Mouse (Mus musculus): ENCODE measurements around the gene Pou3f1. TPM values are rescaled to one million over a fixed set of nuclear protein-coding genes. Genes with fewer than 3 reads are reported as not detected.

The Pou3f1 gene
- polyA plus RNA-seq, 1 experiment from 2014 or later = 17.1 TPM

GRCm38 (mm10) chr4:124659251-124660217, 2.9 kb downstream of the Pou3f1 start:
- Histone ChIP-seq H3K27me3 (ENCODE audit: control insufficient read depth, insufficient read depth, low read length) (peaks cover 82% of the 10 kb centered on the region), H3K36me3 (ENCODE audit: control insufficient read depth, insufficient read depth, low read length) (no peaks in the 10 kb centered on the region), H3K4me1 (ENCODE audit: control insufficient read depth, insufficient read depth, low read length) (peaks cover 19% of the 10 kb centered on the region), H3K4me3 (ENCODE audit: low read depth, low read length) (peak overlapping the region; percentile 56), H3K4me2 (ENCODE audit: low read depth) (peak overlapping the region; percentile 87), H3K9me3 (ENCODE audit: control insufficient read depth, low read length) (no peaks in the 10 kb centered on the region), H3K27ac (ENCODE audit: low read depth, low read length) (no peak overlapping the region), H3K9ac (ENCODE audit: low read length) (peak overlapping the region; percentile 56)
- ATAC-seq (ENCODE audit: insufficient read depth, low FRiP score, low TSS enrichment) = no peak
- DNase-seq (ENCODE audit: low spot score) = no peak
- WGBS = under 1% methylated on average over 68 of the region's 68 CpGs

- Histone ChIP-seq H3K4me2 (ENCODE audit: low read depth) (peak overlapping the region; percentile 36), H3K9me3 (ENCODE audit: control insufficient read depth, low read length) (no peaks in the 10 kb centered on the region), H3K4me3 (ENCODE audit: low read depth, low read length) (peak overlapping the region; percentile 17), H3K27ac (ENCODE audit: low read depth, low read length) (no peak overlapping the region), H3K27me3 (ENCODE audit: control insufficient read depth, insufficient read depth, low read length) (peaks cover 75% of the 10 kb centered on the region), H3K36me3 (ENCODE audit: control insufficient read depth, insufficient read depth, low read length) (no peaks in the 10 kb centered on the region), H3K4me1 (ENCODE audit: control insufficient read depth, insufficient read depth, low read length) (peaks cover 21% of the 10 kb centered on the region), H3K9ac (ENCODE audit: low read length) (no peak overlapping the region)
- DNase-seq (ENCODE audit: low spot score) = no peak
- 46% methylated on average over 3 of the region's 3 CpGs for WGBS
- ATAC-seq (ENCODE audit: insufficient read depth, low FRiP score, low TSS enrichment) = no peak
These were observed 4.0 kb downstream of the Pou3f1 start for GRCm38 (mm10) chr4:124660603-124661002.

- Histone ChIP-seq H3K4me1 (ENCODE audit: control insufficient read depth, insufficient read depth, low read length) (peaks cover 26% of the 10 kb centered on the region), H3K27me3 (ENCODE audit: control insufficient read depth, insufficient read depth, low read length) (peaks cover 64% of the 10 kb centered on the region), H3K4me2 (ENCODE audit: low read depth) (0 out of 2 replicates have a peak overlapping the region, but pooled peaks have one; percentile 5), H3K9ac (ENCODE audit: low read length) (no peak overlapping the region), H3K36me3 (ENCODE audit: control insufficient read depth, insufficient read depth, low read length) (no peaks in the 10 kb centered on the region), H3K27ac (ENCODE audit: low read depth, low read length) (no peak overlapping the region), H3K9me3 (ENCODE audit: control insufficient read depth, low read length) (no peaks in the 10 kb centered on the region), H3K4me3 (ENCODE audit: low read depth, low read length) (no peak overlapping the region)
- no peak for DNase-seq (ENCODE audit: low spot score)
- 53% methylated on average over 3 of the region's 3 CpGs for WGBS
- ATAC-seq (ENCODE audit: insufficient read depth, low FRiP score, low TSS enrichment) = no peak
These were observed 6.4 kb downstream of the Pou3f1 start for GRCm38 (mm10) chr4:124663034-124663433.

- Histone ChIP-seq H3K27ac (ENCODE audit: low read depth, low read length) (no peak overlapping the region), H3K9me3 (ENCODE audit: control insufficient read depth, low read length) (no peaks in the 10 kb centered on the region), H3K9ac (ENCODE audit: low read length) (no peak overlapping the region), H3K4me1 (ENCODE audit: control insufficient read depth, insufficient read depth, low read length) (peaks cover 26% of the 10 kb centered on the region), H3K4me3 (ENCODE audit: low read depth, low read length) (no peak overlapping the region), H3K4me2 (ENCODE audit: low read depth) (0 out of 2 replicates have a peak overlapping the region, but pooled peaks have one; percentile 12), H3K27me3 (ENCODE audit: control insufficient read depth, insufficient read depth, low read length) (peaks cover 55% of the 10 kb centered on the region), H3K36me3 (ENCODE audit: control insufficient read depth, insufficient read depth, low read length) (no peaks in the 10 kb centered on the region)
- 51% methylated on average over 9 of the region's 9 CpGs for WGBS
- ATAC-seq (ENCODE audit: insufficient read depth, low FRiP score, low TSS enrichment) (no peak), DNase-seq (ENCODE audit: low spot score) (peak; percentile 24)
These were observed 7.6 kb downstream of the Pou3f1 start for GRCm38 (mm10) chr4:124664185-124664584.

- WGBS = 67% methylated on average over 15 of the region's 15 CpGs
- H3K4me3 ChIP-seq (ENCODE audit: low read depth, low read length) = no peak overlapping the region
- H3K36me3 ChIP-seq (ENCODE audit: control insufficient read depth, insufficient read depth, low read length) = no peaks in the 10 kb centered on the region
- peaks cover 50% of the 10 kb centered on the region for H3K27me3 ChIP-seq (ENCODE audit: control insufficient read depth, insufficient read depth, low read length)
- DNase-seq (ENCODE audit: low spot score) (no peak), ATAC-seq (ENCODE audit: insufficient read depth, low FRiP score, low TSS enrichment) (no peak)
- H3K4me1 ChIP-seq (ENCODE audit: control insufficient read depth, insufficient read depth, low read length) = peaks cover 22% of the 10 kb centered on the region
- H3K9ac ChIP-seq (ENCODE audit: low read length) = no peak overlapping the region
- H3K4me2 ChIP-seq (ENCODE audit: low read depth) = 0 out of 2 replicates have a peak overlapping the region, but pooled peaks have one; percentile 12
- H3K9me3 ChIP-seq (ENCODE audit: control insufficient read depth, low read length) = no peaks in the 10 kb centered on the region
- H3K27ac ChIP-seq (ENCODE audit: low read depth, low read length) = no peak overlapping the region
These were observed 8.0 kb downstream of the Pou3f1 start for GRCm38 (mm10) chr4:124664604-124665003.

- peak overlapping the region; percentile 32; the same call in 1 of the 2 replicates for H3K9ac ChIP-seq (ENCODE audit: low read length)
- peak overlapping the region; percentile 22; the same call in 1 of the 2 replicates for H3K4me2 ChIP-seq (ENCODE audit: low read depth)
- peak; percentile 64 for ATAC-seq (ENCODE audit: insufficient read depth, low FRiP score, low TSS enrichment)
- no peaks in the 10 kb centered on the region for H3K9me3 ChIP-seq (ENCODE audit: control insufficient read depth, low read length)
- H3K4me3 ChIP-seq (ENCODE audit: low read depth, low read length) = no peak overlapping the region
- 14% methylated on average over 14 of the region's 14 CpGs for WGBS
- peak overlapping the region; percentile 90 for H3K27ac ChIP-seq (ENCODE audit: low read depth, low read length)
- H3K4me1 ChIP-seq (ENCODE audit: control insufficient read depth, insufficient read depth, low read length) = peaks cover 32% of the 10 kb centered on the region
- H3K36me3 ChIP-seq (ENCODE audit: control insufficient read depth, insufficient read depth, low read length) = no peaks in the 10 kb centered on the region
- peaks cover 38% of the 10 kb centered on the region for H3K27me3 ChIP-seq (ENCODE audit: control insufficient read depth, insufficient read depth, low read length)
- peak; percentile 56 for DNase-seq (ENCODE audit: low spot score)
These were observed 10.9 kb downstream of the Pou3f1 start for GRCm38 (mm10) chr4:124667476-124668033.

GRCm38 (mm10) chr4:124668078-124668477, 11.5 kb downstream of the Pou3f1 start:
- no peak overlapping the region; the same call in 1 of the 2 replicates for H3K4me3 ChIP-seq (ENCODE audit: low read depth, low read length)
- peak overlapping the region; percentile 90 for H3K27ac ChIP-seq (ENCODE audit: low read depth, low read length)
- H3K27me3 ChIP-seq (ENCODE audit: control insufficient read depth, insufficient read depth, low read length) = peaks cover 36% of the 10 kb centered on the region
- peak overlapping the region; percentile 32; the same call in 1 of the 2 replicates for H3K9ac ChIP-seq (ENCODE audit: low read length)
- 4% methylated on average over 8 of the region's 8 CpGs for WGBS
- H3K9me3 ChIP-seq (ENCODE audit: control insufficient read depth, low read length) = no peaks in the 10 kb centered on the region
- peak; percentile 72 for DNase-seq (ENCODE audit: low spot score)
- H3K4me2 ChIP-seq (ENCODE audit: low read depth) = peak overlapping the region; percentile 22; the same call in 1 of the 2 replicates
- peak; percentile 81 for ATAC-seq (ENCODE audit: insufficient read depth, low FRiP score, low TSS enrichment)
- peaks cover 37% of the 10 kb centered on the region for H3K4me1 ChIP-seq (ENCODE audit: control insufficient read depth, insufficient read depth, low read length)
- no peaks in the 10 kb centered on the region for H3K36me3 ChIP-seq (ENCODE audit: control insufficient read depth, insufficient read depth, low read length)

GRCm38 (mm10) chr4:124670232-124670631, 13.6 kb downstream of the Pou3f1 start:
- ATAC-seq (ENCODE audit: insufficient read depth, low FRiP score, low TSS enrichment) (no peak), DNase-seq (ENCODE audit: low spot score) (peak; percentile 11)
- H3K4me3 ChIP-seq (ENCODE audit: low read depth, low read length) = no peak overlapping the region
- WGBS = 70% methylated on average over 8 of the region's 8 CpGs
- H3K9me3 ChIP-seq (ENCODE audit: control insufficient read depth, low read length) = no peaks in the 10 kb centered on the region
- peaks cover 34% of the 10 kb centered on the region for H3K4me1 ChIP-seq (ENCODE audit: control insufficient read depth, insufficient read depth, low read length)
- H3K4me2 ChIP-seq (ENCODE audit: low read depth) = no peak overlapping the region
- H3K27me3 ChIP-seq (ENCODE audit: control insufficient read depth, insufficient read depth, low read length) = peaks cover 33% of the 10 kb centered on the region
- no peaks in the 10 kb centered on the region for H3K36me3 ChIP-seq (ENCODE audit: control insufficient read depth, insufficient read depth, low read length)
- no peak overlapping the region for H3K27ac ChIP-seq (ENCODE audit: low read depth, low read length)
- no peak overlapping the region for H3K9ac ChIP-seq (ENCODE audit: low read length)
